Mouse (Mus musculus): ENCODE data around the gene Zfp217. TPM values are rescaled to one million over a fixed set of nuclear protein-coding genes. Genes with fewer than 3 reads are reported as not detected.
"Not testable (repeated sequence)": the region's sequence is repeated elsewhere in the genome, so short reads cannot be mapped to it uniquely, and the experiment has no call there.

The Zfp217 gene
- total RNA-seq (2015; ENCODE audit: low replicate concordance) (75.7 and 92.6 TPM in 2 replicates), total RNA-seq (2017; ENCODE audit: low replicate concordance) (169 and 180 TPM in 2 replicates)

DNA sequence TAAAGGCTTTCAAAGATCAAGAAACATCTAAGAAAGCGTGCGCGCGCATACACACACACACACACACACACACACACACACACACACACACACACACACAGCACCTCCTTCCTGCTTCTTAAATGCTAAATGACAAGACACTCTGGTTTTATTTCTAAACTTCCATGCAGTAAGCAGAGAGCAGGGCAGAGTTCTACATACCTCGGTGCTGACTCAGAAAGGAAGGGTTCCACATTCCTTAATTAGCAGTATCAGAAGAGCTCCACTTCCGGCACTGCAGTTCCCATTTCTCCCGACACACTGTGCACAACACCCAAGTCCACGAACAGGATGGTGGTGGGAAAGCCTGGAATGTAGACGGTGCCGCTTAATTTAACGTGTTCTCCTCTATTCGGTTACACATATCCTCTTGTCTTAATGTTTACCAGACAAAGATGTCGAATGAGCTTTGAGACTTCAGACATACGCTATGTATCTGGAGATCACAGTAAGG is at the start of gene Zfp217:
TSS of gene Zfp217 (minus strand) at position 443 of the 493 bp plus-strand sequence.
- ATAC-seq (replicated peaks; ENCODE audit: low FRiP score, poor library complexity, severe bottlenecking), result peak; percentile 47

DNA sequence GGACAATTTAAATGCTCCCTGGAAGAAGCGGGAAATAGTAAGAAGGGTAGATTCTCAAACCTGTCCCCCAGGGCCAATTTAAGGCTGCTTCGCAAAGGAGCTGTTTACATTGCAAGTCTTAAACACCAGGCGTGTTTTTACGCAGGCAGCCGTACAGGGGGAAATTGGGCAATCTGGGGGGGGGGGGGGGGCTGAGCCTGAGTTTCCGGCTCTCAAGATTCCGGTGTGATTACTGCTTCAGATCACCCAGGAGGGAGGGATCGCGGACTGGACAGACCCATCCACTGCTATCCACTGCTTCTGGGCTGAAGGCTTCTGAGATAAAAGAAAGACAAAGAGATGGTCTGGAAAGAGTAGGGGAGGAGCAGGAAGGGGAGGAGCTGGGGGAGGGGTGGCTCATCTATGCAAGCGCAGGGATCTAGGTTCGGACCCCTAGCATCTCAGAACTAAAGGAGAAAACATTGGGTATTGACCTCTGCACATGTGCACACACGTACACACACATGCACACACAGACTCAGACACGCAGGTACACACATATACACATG is 47.7 kb upstream of the Zfp217 start:
- no peak for ATAC-seq (replicated peaks; ENCODE audit: low FRiP score, poor library complexity, severe bottlenecking)

DNA sequence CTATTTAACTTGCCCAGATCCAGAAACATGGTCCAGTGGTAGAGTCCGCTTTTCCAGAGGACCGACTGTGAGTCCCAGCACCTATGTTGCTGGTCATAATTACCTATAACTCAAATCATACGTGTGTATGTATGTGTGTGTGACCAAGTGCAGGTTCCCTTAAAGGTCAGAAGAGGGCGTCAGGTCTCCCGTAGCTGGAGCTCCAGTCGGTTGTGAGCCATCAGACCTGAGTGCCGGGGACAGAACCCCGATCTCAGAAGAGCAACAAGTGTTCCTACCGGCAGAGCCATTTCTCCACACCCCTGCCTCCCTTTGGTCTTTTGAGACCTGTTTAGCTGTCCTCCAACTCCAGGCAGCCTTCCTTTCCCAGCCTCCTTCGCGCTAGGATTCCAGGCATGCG is 46.9 kb upstream of the Zfp217 start:
- ATAC-seq (replicated peaks; ENCODE audit: low FRiP score, poor library complexity, severe bottlenecking), result no peak

DNA sequence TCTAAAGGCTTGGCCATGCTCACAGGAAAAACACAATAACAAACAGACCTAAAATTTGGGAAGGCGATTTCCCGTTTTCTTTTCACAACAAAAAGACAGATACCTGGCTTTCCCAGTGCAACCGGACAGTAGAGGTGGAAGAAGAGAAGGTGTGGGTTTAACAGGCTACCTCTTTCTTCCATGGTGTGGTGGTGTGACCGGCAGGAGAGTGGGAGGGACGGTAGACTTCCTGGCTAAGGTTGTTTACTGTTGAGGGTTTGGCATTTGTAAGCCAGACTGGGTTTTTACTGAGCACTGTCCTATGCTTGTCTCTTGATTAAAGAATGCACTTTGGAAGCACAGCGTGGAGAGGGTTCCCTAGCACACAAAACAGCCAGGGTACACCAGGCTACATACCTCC is 45.9 kb upstream of the Zfp217 start:
- no peak for ATAC-seq (replicated peaks; ENCODE audit: low FRiP score, poor library complexity, severe bottlenecking)

DNA sequence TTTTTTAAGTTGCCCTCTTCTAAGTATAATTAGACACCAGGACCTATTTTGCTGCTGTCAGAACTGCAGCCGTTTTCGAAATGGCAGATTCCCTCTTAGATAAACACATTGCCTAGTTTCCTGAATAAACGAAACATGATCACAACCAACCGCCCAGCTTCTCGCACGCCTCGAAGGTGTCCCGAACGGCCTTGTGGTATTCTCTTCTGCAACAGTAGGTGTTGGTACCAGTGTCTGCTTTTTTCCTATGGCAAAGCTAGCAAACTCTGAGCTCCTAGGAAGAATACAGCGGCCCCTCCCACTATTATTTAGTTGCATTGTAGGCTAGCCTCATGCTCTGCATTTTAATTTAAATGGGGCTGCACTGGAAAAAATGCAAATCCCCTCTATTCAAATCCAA is 45.3 kb upstream of the Zfp217 start:
- no peak for ATAC-seq (replicated peaks; ENCODE audit: low FRiP score, poor library complexity, severe bottlenecking)

DNA sequence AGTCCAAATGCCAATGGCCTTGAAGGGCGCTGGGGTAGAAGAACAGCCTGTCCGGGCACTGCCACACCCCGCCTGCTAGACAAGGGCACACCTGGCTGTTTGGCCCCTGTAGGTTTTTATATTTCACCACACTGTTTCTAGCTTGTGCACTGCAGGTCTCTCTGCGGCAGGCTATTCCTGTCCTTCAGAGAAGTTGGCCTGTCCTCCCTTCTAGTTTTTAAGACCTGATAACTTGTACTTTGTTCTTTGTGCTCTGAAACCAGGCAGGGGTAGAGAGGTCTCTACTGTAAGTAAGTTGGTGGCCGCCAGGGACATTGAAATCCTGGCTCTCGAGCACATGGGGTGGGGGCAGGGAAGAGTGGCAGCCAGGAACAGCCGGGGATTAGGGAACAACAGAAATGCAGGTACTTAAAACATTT is 44.8 kb upstream of the Zfp217 start:
- ATAC-seq (replicated peaks; ENCODE audit: low FRiP score, poor library complexity, severe bottlenecking), result 0 out of 2 replicates have a peak, but pooled peaks have one; percentile 35

DNA sequence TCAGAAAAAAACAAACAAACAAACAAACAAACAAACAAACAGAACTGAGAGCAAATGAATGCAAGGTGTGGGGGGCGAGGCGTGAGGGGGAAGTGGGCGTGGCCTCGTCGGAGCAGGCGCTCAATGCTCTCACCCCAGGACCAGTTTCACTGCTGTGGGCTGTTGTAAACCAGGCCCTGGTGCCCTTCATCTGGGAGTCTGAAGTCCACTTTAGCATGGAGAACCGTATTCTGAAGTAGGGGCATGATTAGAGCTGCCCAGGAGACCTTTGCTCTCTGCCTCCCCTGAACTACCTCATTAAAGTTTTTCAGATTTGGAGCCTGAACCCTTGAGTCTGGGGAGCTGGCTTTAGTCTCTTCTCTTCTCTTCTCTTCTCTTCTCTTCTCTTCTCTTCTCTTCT is 40.8 kb upstream of the Zfp217 start:
- no peak for ATAC-seq (replicated peaks; ENCODE audit: low FRiP score, poor library complexity, severe bottlenecking)

DNA sequence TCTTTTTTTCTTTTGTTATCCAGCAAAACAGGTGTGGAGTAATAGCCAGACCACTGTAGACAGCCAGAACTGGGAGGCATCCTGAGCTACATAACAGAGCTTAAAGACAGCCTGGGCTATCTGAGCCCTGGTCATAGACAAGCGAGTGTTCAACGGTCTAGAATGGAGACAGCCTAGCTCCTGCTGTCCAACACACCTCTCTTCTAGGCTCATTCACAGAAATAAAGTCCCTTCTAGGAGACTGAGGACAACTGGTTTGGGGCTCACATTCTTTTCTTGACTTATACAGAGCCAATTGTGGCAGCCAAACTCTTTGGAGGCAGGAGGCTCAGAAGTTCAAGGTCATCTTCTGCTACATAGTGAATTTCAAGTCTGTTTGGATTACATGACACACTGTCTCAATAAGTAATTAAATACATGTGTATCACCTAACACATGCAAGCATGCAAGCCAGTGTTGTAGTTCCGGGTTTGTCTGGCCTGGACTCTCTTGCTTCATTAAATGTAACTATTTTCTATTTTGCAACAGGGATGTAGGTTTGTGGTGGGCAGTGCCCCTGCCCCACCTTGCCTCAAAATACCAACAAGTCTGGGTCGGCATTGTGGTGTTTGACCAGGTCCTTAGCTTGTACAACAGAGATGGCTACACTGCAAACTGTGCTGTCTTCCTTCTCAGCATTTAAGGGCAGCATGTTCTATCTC is 37.4 kb upstream of the Zfp217 start:
- no peak for ATAC-seq (replicated peaks; ENCODE audit: low FRiP score, poor library complexity, severe bottlenecking)

DNA sequence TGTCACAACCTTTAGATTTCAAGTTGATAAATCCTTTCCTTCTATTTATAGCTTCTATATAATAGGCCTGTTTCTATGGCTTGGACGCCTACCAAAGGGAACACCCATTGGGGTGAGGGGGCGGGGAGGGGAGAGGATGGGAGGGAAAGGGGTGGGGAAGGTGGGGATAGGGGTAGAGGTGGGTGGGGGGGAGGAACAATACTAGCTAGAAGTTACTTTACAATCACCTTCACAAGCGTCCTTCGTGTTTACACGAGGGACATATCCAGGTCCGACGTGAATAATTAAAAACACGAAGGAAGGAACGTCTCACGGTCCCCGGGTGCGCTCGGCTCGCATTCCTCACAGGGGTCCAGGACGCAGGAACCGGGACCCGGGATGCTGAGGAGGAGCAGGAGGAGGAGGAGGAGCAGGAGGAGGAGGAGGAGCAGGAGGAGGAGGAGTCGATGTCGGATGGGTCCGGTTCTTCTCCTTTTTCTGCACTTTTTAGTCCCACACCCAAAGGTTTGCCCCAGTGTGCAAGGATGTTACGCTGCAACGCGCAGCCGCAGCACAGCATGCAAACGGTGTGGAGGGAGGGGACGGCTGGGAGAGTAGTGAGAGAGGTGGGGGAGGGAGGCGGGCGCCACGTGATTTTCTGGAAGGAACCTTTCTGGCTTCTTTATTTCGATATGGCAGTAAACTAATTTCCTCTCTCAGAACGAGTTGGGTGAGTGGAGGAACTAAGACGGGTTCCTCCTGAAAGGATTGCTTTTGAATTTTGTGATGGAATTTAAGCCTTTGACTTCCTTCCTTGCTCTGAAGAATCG is 36.5 kb upstream of the Zfp217 start:
- ATAC-seq (replicated peaks; ENCODE audit: low FRiP score, poor library complexity, severe bottlenecking), result peak; percentile 72

DNA sequence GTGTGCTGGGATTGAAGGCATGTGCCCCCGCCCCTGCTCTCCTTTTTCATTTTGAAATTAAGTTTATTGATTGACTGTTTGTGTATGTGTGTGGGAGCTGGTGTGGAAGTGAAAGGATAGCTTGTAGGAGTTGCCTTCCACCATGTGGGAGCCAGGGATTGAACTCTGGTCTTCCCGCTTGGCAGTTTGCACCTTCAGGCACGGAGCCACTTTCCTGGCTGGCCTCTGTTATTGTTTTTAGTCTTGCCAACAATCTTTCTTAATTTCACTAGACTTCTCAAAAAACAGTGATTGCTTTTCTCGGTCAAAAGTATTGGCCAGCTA is 35.9 kb upstream of the Zfp217 start:
- no peak for ATAC-seq (replicated peaks; ENCODE audit: low FRiP score, poor library complexity, severe bottlenecking)

DNA sequence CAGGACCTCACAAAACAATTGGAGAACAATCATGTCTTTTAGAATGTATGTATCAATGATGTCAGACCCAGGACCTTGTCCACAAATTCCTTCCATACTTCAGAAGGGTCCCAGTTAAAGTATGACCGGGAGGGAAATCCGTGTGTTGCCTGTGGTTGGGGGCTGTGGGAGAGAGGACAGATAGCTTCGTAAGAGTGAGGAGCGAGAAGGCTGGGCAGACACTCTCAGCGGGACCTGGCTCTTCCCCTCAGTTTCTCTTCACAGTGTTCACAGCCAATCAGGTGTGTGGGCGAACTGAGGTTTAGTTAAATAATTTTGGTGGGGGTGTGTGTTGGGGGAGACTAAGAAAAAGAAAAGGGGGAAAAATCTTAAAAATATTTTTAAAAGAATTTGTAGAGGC is 34.0 kb upstream of the Zfp217 start:
- no peak for ATAC-seq (replicated peaks; ENCODE audit: low FRiP score, poor library complexity, severe bottlenecking)

DNA sequence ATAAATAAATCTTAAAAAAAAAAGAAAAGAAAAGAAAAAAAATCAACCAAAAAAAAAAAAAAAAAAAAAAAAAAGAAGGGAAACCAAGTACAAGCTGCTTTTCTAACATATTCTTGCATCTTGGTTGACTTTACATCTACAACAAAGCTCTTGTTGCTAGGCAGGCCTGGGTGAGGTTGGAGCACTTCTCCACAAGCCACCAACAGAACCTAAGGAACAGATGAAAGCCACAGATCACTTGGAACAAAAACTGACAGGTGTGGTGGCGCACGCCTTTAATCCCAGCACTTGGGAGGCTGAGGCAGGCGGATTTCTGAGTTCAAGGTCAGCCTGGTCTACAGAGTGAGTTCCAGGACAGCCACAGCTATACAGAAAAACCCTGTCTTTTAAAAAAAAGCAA is 32.9 kb upstream of the Zfp217 start:
- not testable (repeated sequence) for ATAC-seq (replicated peaks; ENCODE audit: low FRiP score, poor library complexity, severe bottlenecking)

DNA sequence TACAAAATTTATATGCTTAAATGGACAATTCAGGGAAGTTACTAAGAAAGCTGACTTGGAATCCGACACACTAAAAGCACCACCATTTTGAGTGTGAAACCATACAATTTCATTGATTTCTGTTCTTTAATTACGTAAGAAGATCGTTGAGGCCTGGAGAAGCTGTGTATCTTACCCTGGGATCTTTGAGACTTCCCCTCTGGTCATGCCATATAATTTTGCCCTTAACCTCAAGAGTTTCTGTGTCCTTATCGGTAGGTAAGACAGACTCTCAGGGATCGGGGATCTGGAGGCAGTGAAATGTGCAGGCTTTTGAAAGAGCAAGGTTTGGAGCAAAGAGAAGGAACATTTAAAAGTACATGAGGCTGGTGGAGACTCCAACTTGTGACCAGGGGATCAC is 31.4 kb upstream of the Zfp217 start:
- ATAC-seq (replicated peaks; ENCODE audit: low FRiP score, poor library complexity, severe bottlenecking), result no peak

DNA sequence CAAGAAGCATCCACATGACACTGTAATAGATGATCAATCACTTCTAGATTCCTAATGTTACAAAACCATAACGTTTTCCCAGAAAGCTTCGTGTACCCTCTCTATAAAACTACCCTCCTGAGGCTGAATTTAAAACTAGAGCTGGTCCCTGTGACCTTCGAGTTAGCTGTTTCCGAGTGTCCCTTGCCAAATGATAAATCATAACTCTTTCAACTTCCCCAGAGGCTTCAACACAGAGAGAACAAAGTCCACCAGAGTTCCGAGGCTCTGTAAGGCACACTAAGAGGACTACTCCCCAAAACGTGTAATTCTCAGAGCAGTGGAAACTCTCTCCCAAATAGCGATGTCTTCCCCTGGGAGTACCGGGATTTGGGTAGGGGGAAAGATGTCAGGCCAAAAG is 29.4 kb upstream of the Zfp217 start:
- no peak for ATAC-seq (replicated peaks; ENCODE audit: low FRiP score, poor library complexity, severe bottlenecking)

DNA sequence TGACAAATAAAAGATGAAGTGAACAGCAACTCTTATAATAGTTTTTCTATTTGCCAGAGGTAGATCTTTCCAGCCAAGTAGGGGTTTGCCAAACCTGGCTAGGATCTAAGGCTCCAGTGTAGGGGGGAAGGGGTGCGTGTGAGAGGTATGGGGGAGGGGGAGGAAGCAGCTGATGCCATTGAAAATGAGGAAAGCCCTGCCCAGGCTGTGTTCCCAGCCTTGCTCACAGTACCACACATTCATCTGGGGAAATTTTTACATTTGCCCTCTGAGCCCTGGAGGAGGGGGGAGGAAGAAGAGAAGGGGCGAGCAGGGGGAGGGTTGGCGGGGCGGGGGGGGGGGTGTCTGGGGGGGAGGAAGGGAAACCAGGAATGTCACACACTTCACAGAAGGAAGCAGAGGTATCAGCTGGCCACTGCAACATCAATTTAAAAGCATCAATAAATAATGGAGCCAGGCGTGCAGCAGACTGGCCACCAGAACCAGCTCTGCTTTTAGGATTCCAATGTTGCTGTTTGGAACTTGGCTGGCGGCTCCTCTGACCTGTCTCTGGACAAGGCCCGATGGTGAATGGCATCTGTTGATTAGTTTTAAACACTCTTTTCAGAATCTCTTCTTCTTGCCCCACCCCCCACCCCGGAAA is 28.5 kb upstream of the Zfp217 start:
- no peak for ATAC-seq (replicated peaks; ENCODE audit: low FRiP score, poor library complexity, severe bottlenecking)

DNA sequence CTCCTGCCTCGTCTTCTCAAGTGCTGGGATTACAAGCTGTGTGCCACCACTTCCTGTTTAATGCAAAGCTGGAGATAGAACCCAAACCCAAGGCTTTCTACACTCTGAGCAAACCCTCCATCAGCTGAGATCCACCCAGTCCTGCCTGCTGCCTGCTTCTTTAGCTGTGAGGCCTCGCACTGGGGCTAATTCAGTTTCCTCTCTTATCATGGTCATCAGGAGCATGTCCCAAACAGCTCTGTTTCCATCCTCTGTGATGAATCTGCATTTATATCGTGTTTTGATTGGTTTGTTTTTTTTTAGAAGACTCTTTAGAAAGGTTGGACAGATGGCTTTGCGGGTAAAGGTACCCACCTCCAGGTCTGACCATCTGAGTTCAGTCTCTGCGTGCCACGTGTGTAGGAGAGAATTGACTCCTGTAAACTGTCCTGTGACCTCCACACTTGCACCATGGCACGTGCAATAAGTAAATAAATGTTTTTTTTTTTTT is 27.8 kb upstream of the Zfp217 start:
- no peak for ATAC-seq (replicated peaks; ENCODE audit: low FRiP score, poor library complexity, severe bottlenecking)

DNA sequence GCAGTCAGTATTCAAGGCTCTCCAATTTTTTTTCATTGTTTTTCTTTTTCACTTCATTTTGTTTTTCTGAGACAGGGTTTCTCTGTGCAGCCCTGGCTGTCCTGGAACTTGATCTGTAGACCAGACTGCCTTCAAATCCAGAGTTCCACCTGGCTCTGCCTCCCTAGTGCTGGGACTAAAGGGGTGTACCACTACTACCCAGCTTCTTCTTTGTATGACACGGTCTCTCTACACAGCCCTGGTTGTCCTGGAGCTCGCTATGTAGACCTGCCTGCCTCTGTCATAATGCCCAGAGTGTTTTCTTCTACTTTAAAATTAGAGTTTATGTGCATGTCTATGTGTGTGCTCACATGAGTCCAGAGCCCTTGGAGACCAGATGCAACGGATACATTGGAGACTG is 27.3 kb upstream of the Zfp217 start:
- no peak for ATAC-seq (replicated peaks; ENCODE audit: low FRiP score, poor library complexity, severe bottlenecking)

DNA sequence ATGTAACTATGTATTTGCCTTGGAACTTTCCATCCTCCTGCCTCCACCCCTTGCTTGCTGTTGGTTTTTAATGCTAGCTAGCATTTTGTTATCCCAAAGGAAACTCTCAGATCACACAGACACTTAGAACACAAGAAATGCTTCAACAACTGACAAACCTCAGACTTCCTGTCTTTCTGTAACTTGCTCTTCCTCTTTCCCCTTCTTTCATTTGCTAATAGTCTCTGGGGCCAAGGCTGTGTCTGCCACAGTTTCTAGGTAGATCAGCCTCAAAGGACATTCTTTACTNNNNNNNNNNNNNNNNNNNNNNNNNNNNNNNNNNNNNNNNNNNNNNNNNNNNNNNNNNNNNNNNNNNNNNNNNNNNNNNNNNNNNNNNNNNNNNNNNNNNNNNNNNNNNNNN is 21.2 kb upstream of the Zfp217 start:
- ATAC-seq (replicated peaks; ENCODE audit: low FRiP score, poor library complexity, severe bottlenecking), result no peak

DNA sequence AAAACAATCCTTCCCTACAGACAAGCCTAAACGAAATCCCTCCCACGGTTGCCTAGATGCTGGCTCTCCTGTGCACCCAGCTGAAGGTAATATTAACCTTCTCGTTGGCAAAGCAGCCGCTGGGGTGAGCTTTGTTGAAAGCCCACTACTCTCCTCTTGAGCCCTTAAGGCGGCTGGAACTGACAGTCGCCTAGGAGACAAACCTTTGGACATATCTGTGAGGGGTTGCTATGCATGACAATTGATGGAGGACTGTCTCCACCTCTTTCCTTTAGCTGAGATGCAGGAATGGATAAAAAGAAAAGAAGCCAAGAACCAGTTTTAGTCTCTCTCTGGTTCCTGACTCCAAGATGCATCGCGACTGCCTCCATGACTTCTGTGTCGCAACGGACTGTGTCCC is 17.7 kb upstream of the Zfp217 start:
- ATAC-seq (replicated peaks; ENCODE audit: low FRiP score, poor library complexity, severe bottlenecking), result no peak

Data from erythroblast, adult 5-6 weeks (primary cell).